ENCODE assay signal across 8 mouse cellular contexts in the genomic region with DNA sequence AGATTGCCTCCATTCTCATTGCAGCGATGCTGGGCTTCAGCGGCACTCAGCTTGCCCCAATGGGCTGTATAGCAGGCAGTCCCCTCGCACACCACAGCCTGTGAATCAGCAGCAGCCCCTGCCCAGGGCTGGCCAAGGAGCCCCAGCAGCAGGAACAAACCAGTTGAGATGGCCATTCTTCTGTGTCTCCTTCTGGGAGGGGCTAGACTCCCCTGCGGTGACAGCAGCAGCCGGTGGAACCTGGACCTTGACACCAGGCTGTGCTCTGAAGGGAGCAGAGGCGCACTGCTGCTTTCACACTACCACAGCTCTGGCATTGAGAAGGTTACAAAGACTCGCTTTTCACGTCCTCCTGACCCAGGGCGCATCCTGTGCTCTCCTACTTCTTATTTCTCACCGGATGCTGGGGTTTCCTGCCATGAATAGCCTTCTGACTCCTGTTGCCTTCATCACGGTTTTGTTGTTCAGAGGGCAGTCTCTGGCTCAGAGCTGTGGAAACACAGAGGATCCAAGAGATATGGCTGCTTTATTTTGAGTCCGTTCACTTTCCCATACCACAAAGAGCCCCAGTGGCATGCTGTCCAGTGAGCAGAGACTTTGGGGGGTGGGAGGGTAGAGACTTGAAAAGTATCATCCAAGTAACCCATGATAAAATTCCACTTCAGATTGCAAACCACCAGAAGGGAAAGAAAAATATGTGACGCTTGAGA. TPM values are rescaled to one million over a fixed set of nuclear protein-coding genes. Genes with fewer than 3 reads are reported as not detected.
A peak's percentile ranks its signal among the peaks of the same experiment; 100 is the strongest.
DNase-seq lines count a peak whose midpoint lies in the region; ATAC-seq lines count a peak whose summit lies in the region.

A gene (minus strand): TSS at position 315 of the 710 bp plus-strand sequence.

- 0 out of 2 replicates have a peak, but pooled peaks cover 3% of the 10 kb centered on the region for H3K4me1 ChIP-seq in embryonic facial prominence, embryonic 11.5 days (ENCODE audit: control insufficient read depth, insufficient read depth, low read length)
- no peaks in the 10 kb centered on the region for H3K4me1 ChIP-seq in stomach, embryonic 16.5 days (ENCODE audit: control insufficient read depth, insufficient read depth, low read length)

- no peaks in the 10 kb centered on the region for H3K9me3 ChIP-seq in embryonic facial prominence, embryonic 11.5 days (replicated peaks; ENCODE audit: control insufficient read depth, low read length)
- no peaks in the 10 kb centered on the region for H3K9me3 ChIP-seq in stomach, embryonic 16.5 days (replicated peaks; ENCODE audit: control insufficient read depth, low read length)

- ATAC-seq in CD4-positive, CD25-positive, alpha-beta regulatory T cell, adult 4 months: no peak
- no peak for ATAC-seq in embryonic facial prominence, embryonic 11.5 days (replicated peaks; ENCODE audit: insufficient number of reproducible peaks, low FRiP score, low TSS enrichment, low read depth)
- peak; percentile 67 for ATAC-seq in megakaryocyte progenitor cell, adult 5-6 weeks (replicated peaks; ENCODE audit: poor library complexity)
- ATAC-seq in stomach, embryonic 16.5 days (ENCODE audit: insufficient read depth, low FRiP score): peak; percentile 74; the same call in 1 of the 2 replicates

- no peak within 1 kb of the TSS for H3K4me2 ChIP-seq in embryonic facial prominence, embryonic 11.5 days (ENCODE audit: low read depth, low read length)
- no peak within 1 kb of the TSS for H3K4me2 ChIP-seq in stomach, embryonic 16.5 days (ENCODE audit: low read depth, low read length)

- 49% methylated on average over 13 of the region's 13 CpGs for whole genome bisulfite sequencing in embryonic facial prominence, embryonic 11.5 days
- 52% methylated on average over 13 of the region's 13 CpGs for WGBS in stomach, embryonic 16.5 days

- 0 out of 2 replicates have a peak within 1 kb of the TSS, but pooled peaks have one; percentile 9 for H3K9ac ChIP-seq in embryonic facial prominence, embryonic 11.5 days (replicated peaks; ENCODE audit: low read length)
- peak within 1 kb of the TSS; percentile 27 for H3K9ac ChIP-seq in stomach, embryonic 16.5 days (ENCODE audit: low read length)

- peak within 1 kb of the TSS; percentile 35; the same call in 1 of the 2 replicates for H3K27ac ChIP-seq in embryonic facial prominence, embryonic 11.5 days (replicated peaks; ENCODE audit: low read depth, low read length)
- H3K27ac ChIP-seq in stomach, embryonic 16.5 days (ENCODE audit: low read length): peak within 1 kb of the TSS; percentile 70

- no peaks in the 10 kb centered on the region for H3K36me3 ChIP-seq in embryonic facial prominence, embryonic 11.5 days (replicated peaks; ENCODE audit: control insufficient read depth, insufficient read depth, low read depth, low read length)
- no peaks in the 10 kb centered on the region for H3K36me3 ChIP-seq in stomach, embryonic 16.5 days (ENCODE audit: control insufficient read depth, insufficient read depth, low read length)

- DNase-seq in CD4-positive, CD25-positive, alpha-beta regulatory T cell, adult 2 months (ENCODE audit: low read depth, low spot score): peak; percentile 2
- no peak for DNase-seq in embryonic facial prominence, embryonic 11.5 days (ENCODE audit: low spot score)
- DNase-seq in heart, postnatal 10 days: peak; percentile 67 to 69
- peak; percentile 45 to 65 for DNase-seq in kidney, postnatal 4 days
- DNase-seq in right cerebral cortex, postnatal 25 days: no peak

- intact Hi-C loops in heart, postnatal 10 days (cut with DNase I): loop anchor here (2.0 kb wide), 2 partner anchors 35 to 63 kb away; no protein-coding TSS in a partner anchor

- H3K4me3 ChIP-seq in embryonic facial prominence, embryonic 11.5 days (ENCODE audit: low read depth, low read length): peak within 1 kb of the TSS; percentile 5; the same call in 1 of the 2 replicates
- peak within 1 kb of the TSS; percentile 31 for H3K4me3 ChIP-seq in stomach, embryonic 16.5 days (replicated peaks; ENCODE audit: low read length)

- H3K27me3 ChIP-seq in embryonic facial prominence, embryonic 11.5 days (ENCODE audit: control insufficient read depth, insufficient read depth, low read length): no peaks in the 10 kb centered on the region
- H3K27me3 ChIP-seq in stomach, embryonic 16.5 days (ENCODE audit: control insufficient read depth, insufficient read depth, low read length): no peaks in the 10 kb centered on the region

RNA-seq across cellular contexts. Expression of the gene that starts here (rescaled TPM):
- polyA plus RNA-seq in CD4-positive, CD25-positive, alpha-beta regulatory T cell, adult 4 months (2017; shearing (Covaris generic)): under 1 TPM in 1 of 2 experiments, not detected in 1; 0.13 TPM
- 7.2 and 7.4 TPM in 2 replicates for polyA plus RNA-seq in embryonic facial prominence, embryonic 11.5 days (2014; fragmentation: Nextera tagmentation; extraction: Ambion mirVana)
- 100 to 1,000 TPM; 163 to 201 TPM for total RNA-seq in heart, postnatal 10 days (2021)
- total RNA-seq in megakaryocyte progenitor cell, adult 5-6 weeks (2015): 102 and 116 TPM in 2 replicates
- 126 and 132 TPM in 2 replicates for total RNA-seq in megakaryocyte progenitor cell, adult 5-6 weeks (2017)
- 11.6 and 11.7 TPM in 2 replicates for polyA plus RNA-seq in stomach, embryonic 16.5 days (2015; fragmentation: Nextera tagmentation; extraction: Ambion mirVana)

Comparison
In these comparisons a context has a peak if more than half of its experiments do, and no peak if none do; other contexts are left out.
1. DNase-seq: peak in CD4-positive, CD25-positive, alpha-beta regulatory T cell, adult 2 months (single experiment), heart, postnatal 10 days (2 of 2) and kidney, postnatal 4 days (2 of 2); none in embryonic facial prominence, embryonic 11.5 days (single experiment) and right cerebral cortex, postnatal 25 days (single experiment).
2. ATAC-seq: peak in megakaryocyte progenitor cell, adult 5-6 weeks (single experiment) and stomach, embryonic 16.5 days (single experiment); none in CD4-positive, CD25-positive, alpha-beta regulatory T cell, adult 4 months (single experiment) and embryonic facial prominence, embryonic 11.5 days (single experiment).